Mouse (Mus musculus): ENCODE data around the gene Klhdc3. TPM values are rescaled to one million over a fixed set of nuclear protein-coding genes. Genes with fewer than 3 reads are reported as not detected.

The Klhdc3 gene
- total and polyA plus RNA-seq, 3 experiments, result 57.3 to 91.8 (median 68.9) TPM

- H3K4me1 ChIP-seq (ENCODE audit: control insufficient read depth, insufficient read depth, low read length), result peaks cover 10% of the 10 kb centered on the region
- TF ChIP-seq CTCF (IDR thresholded peaks at IDR 0.05), result no peak
- TF ChIP-seq EP300 (IDR thresholded peaks at IDR 0.05; ENCODE audit: insufficient read depth, low read depth, low read length), result no peak
- TF ChIP-seq POLR2A (IDR thresholded peaks at IDR 0.05; ENCODE audit: insufficient read depth, low read depth, low read length), result no peak
- H3K79me2 ChIP-seq (replicated peaks; ENCODE audit: control insufficient read depth, insufficient read depth, low read length), result no peaks in the 10 kb centered on the region
- H3K4me3 ChIP-seq, result peak within 1 kb of the TSS; percentile 95
- DNase-seq, result peak; percentile 41 to 48
- peak within 1 kb of the TSS; percentile 52 for H3K9ac ChIP-seq (ENCODE audit: low read depth, low read length)
- no peaks in the 10 kb centered on the region for H3K27me3 ChIP-seq (ENCODE audit: control insufficient read depth, insufficient read depth, low read length)
- WGBS, result 63% methylated on average over 9 of the region's 9 CpGs
- no peaks in the 10 kb centered on the region for H3K36me3 ChIP-seq (ENCODE audit: control insufficient read depth, insufficient read depth, low read length)
- intact Hi-C loops (cut with DNase I), result loop anchor here (2.0 kb wide), 1 partner anchor 16 kb away; no protein-coding TSS in a partner anchor
- peak within 1 kb of the TSS; percentile 95 for H3K27ac ChIP-seq
These were observed 2.3 kb downstream of the Klhdc3 start, which contains the start of gene Mea1 for GRCm38 (mm10) chr17:46678416-46678815. TSS of gene Mea1 (plus strand) at chr17:46678793.

- no peaks in the 10 kb centered on the region for H3K27me3 ChIP-seq (ENCODE audit: control insufficient read depth, insufficient read depth, low read length)
- no peak for TF ChIP-seq CTCF (IDR thresholded peaks at IDR 0.05)
- TF ChIP-seq EP300 (IDR thresholded peaks at IDR 0.05; ENCODE audit: insufficient read depth, low read depth, low read length), result no peak
- TF ChIP-seq POLR2A (IDR thresholded peaks at IDR 0.05; ENCODE audit: insufficient read depth, low read depth, low read length), result no peak
- WGBS, result 28% methylated on average over 15 of the region's 15 CpGs
- peak overlapping the region; percentile 60 for H3K4me3 ChIP-seq
- no peaks in the 10 kb centered on the region for H3K36me3 ChIP-seq (ENCODE audit: control insufficient read depth, insufficient read depth, low read length)
- H3K4me1 ChIP-seq (ENCODE audit: control insufficient read depth, insufficient read depth, low read length), result peaks cover 5% of the 10 kb centered on the region
- no peaks in the 10 kb centered on the region; the same call in 1 of the 2 replicates for H3K79me2 ChIP-seq (replicated peaks; ENCODE audit: control insufficient read depth, insufficient read depth, low read length)
- peak overlapping the region; percentile 50 for H3K9ac ChIP-seq (ENCODE audit: low read depth, low read length)
- H3K27ac ChIP-seq, result peak overlapping the region; percentile 80
- intact Hi-C loops (cut with DNase I), result no loop called here
- DNase-seq, result no peak
These were observed 6.0 kb downstream of the Klhdc3 start for GRCm38 (mm10) chr17:46674530-46675283.

GRCm38 (mm10) chr17:46673850-46674529 is 6.7 kb downstream of the Klhdc3 start, which contains the start of gene Rrp36:
TSS of gene Rrp36 (minus strand) at chr17:46674352.
- Histone ChIP-seq H3K79me2 (replicated peaks; ENCODE audit: control insufficient read depth, insufficient read depth, low read length) (no peaks in the 10 kb centered on the region; the same call in 1 of the 2 replicates), H3K27me3 (ENCODE audit: control insufficient read depth, insufficient read depth, low read length) (no peaks in the 10 kb centered on the region), H3K9ac (ENCODE audit: low read depth, low read length) (peak within 1 kb of the TSS; percentile 80), H3K36me3 (ENCODE audit: control insufficient read depth, insufficient read depth, low read length) (no peaks in the 10 kb centered on the region), H3K4me3 (peak within 1 kb of the TSS; percentile 60), H3K4me1 (ENCODE audit: control insufficient read depth, insufficient read depth, low read length) (peaks cover 3% of the 10 kb centered on the region; the same call in 1 of the 2 replicates), H3K27ac (peak within 1 kb of the TSS; percentile 80)
- DNase-seq, result peak; percentile 92 to 93
- TF ChIP-seq EP300 (IDR thresholded peaks at IDR 0.05; ENCODE audit: insufficient read depth, low read depth, low read length) (peak; percentile 82; the same call in 1 of the 2 replicates), CTCF (IDR thresholded peaks at IDR 0.05) (no peak), POLR2A (IDR thresholded peaks at IDR 0.05; ENCODE audit: insufficient read depth, low read depth, low read length) (peak; percentile 91)
- intact Hi-C loops (cut with DNase I), result no loop called here
- under 1% methylated on average over 43 of the region's 43 CpGs for WGBS

- Histone ChIP-seq H3K4me1 (ENCODE audit: control insufficient read depth, insufficient read depth, low read length) (peaks cover 1% of the 10 kb centered on the region; the same call in 1 of the 2 replicates), H3K27me3 (ENCODE audit: control insufficient read depth, insufficient read depth, low read length) (no peaks in the 10 kb centered on the region), H3K79me2 (replicated peaks; ENCODE audit: control insufficient read depth, insufficient read depth, low read length) (no peaks in the 10 kb centered on the region; the same call in 1 of the 2 replicates), H3K27ac (no peak overlapping the region), H3K4me3 (no peak overlapping the region), H3K9ac (ENCODE audit: low read depth, low read length) (no peak overlapping the region), H3K36me3 (ENCODE audit: control insufficient read depth, insufficient read depth, low read length) (no peaks in the 10 kb centered on the region)
- no peak for DNase-seq
- TF ChIP-seq EP300 (IDR thresholded peaks at IDR 0.05; ENCODE audit: insufficient read depth, low read depth, low read length) (no peak), POLR2A (IDR thresholded peaks at IDR 0.05; ENCODE audit: insufficient read depth, low read depth, low read length) (no peak), CTCF (IDR thresholded peaks at IDR 0.05) (no peak)
- intact Hi-C loops (cut with DNase I), result no loop called here
- WGBS, result 96% methylated on average over 10 of the region's 10 CpGs
These were observed 10.8 kb downstream of the Klhdc3 start for GRCm38 (mm10) chr17:46669911-46670310.

GRCm38 (mm10) chr17:46667712-46668111 is 13.0 kb downstream of the Klhdc3 start:
- no peaks in the 10 kb centered on the region for H3K4me1 ChIP-seq (ENCODE audit: control insufficient read depth, insufficient read depth, low read length)
- no peak for TF ChIP-seq CTCF (IDR thresholded peaks at IDR 0.05)
- no peak for TF ChIP-seq EP300 (IDR thresholded peaks at IDR 0.05; ENCODE audit: insufficient read depth, low read depth, low read length)
- no peak for TF ChIP-seq POLR2A (IDR thresholded peaks at IDR 0.05; ENCODE audit: insufficient read depth, low read depth, low read length)
- DNase-seq, result peak in 1 of 2 experiments; percentile 58

More at GRCm38 (mm10) chr17:46667712-46668111, 13.0 kb downstream of the Klhdc3 start:
- Histone ChIP-seq H3K4me3 (no peak overlapping the region), H3K36me3 (ENCODE audit: control insufficient read depth, insufficient read depth, low read length) (no peaks in the 10 kb centered on the region), H3K27ac (peak overlapping the region; percentile 16; the same call in 1 of the 2 replicates), H3K9ac (ENCODE audit: low read depth, low read length) (peak overlapping the region; percentile 24; the same call in 1 of the 2 replicates), H3K27me3 (ENCODE audit: control insufficient read depth, insufficient read depth, low read length) (no peaks in the 10 kb centered on the region), H3K79me2 (replicated peaks; ENCODE audit: control insufficient read depth, insufficient read depth, low read length) (no peaks in the 10 kb centered on the region; the same call in 1 of the 2 replicates)
- intact Hi-C loops (cut with DNase I), result no loop called here
- 64% methylated on average over 16 of the region's 16 CpGs for WGBS
